In the genomic region with DNA sequence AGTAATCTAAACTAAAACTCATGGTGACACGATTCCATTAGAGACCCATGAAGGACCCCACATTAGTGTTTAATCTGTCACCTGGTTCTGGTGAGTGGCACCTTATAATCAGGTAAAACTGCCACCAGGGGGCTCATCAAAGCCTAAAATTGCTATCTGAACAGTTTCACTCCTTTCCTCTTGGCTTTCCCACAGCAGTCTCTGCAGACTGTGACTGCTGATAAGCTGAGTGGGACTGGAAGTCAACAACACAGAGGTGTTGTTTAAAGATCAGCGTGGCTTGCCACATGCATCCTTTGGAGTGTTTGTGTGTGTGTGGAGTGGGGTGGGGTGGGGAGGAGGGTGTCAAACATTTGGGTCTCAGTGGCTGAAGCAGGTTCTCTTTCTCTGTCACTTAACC, we compare ENCODE assay signal across 10 mouse cellular contexts.
DNase-seq lines count a peak whose midpoint lies in the region; ATAC-seq lines count a peak whose summit lies in the region.
"Had no signal": no experiment of that assay in that cellular context is flagged by ENCODE, and none has a peak within 500 bp of the region (broad histone marks: within the 10 kb centered on the region; RNA-seq: fewer than 3 reads in every experiment).

No protein-coding gene starts in this region.

- 9% methylated on average over 2 of the region's 2 CpGs for WGBS in lung, embryonic 16.5 days
- WGBS in embryonic facial prominence, embryonic 14.5 days: 45% methylated on average over 2 of the region's 2 CpGs
- WGBS in midbrain, embryonic 16.5 days: 57% methylated on average over 2 of the region's 2 CpGs

- H3K27me3 ChIP-seq in lung, embryonic 16.5 days (ENCODE audit: control insufficient read depth, insufficient read depth, low read depth, low read length): no peaks in the 10 kb centered on the region
- H3K27me3 ChIP-seq in embryonic facial prominence, embryonic 14.5 days (replicated peaks; ENCODE audit: control insufficient read depth, insufficient read depth, low read length): no peaks in the 10 kb centered on the region
- H3K27me3 ChIP-seq in midbrain, embryonic 16.5 days (ENCODE audit: control insufficient read depth, insufficient read depth, low read depth, low read length): no peaks in the 10 kb centered on the region
- H3K27me3 ChIP-seq: limb, embryonic 15.5 days had no signal

- DNase-seq in frontal cortex, postnatal 25 days (ENCODE audit: low spot score in 2 of 2): no peak
- DNase-seq in lung, postnatal 4 days: no peak
- DNase-seq in embryonic facial prominence, embryonic 14.5 days (ENCODE audit: low spot score): peak; percentile 20
- no peak for DNase-seq in urinary bladder, postnatal 4 days (ENCODE audit: low spot score in 2 of 2)
- DNase-seq in cerebellum, adult 11-12 months: no peak

- ATAC-seq in frontal cortex, adult (ENCODE audit: low TSS enrichment): peak; percentile 15; the same call in 1 of the 2 replicates
- peak; percentile 54; the same call in 1 of the 2 replicates for ATAC-seq in lung, embryonic 16.5 days (ENCODE audit: low read depth)
- no peak for ATAC-seq in embryonic facial prominence, embryonic 14.5 days (ENCODE audit: low read depth)
- peak; percentile 76 for ATAC-seq in midbrain, embryonic 16.5 days

- no peak overlapping the region for H3K4me2 ChIP-seq in lung, embryonic 16.5 days (ENCODE audit: low read depth, low read length)
- no peak overlapping the region for H3K4me2 ChIP-seq in embryonic facial prominence, embryonic 14.5 days (ENCODE audit: low read depth, low read length)
- no peak overlapping the region for H3K4me2 ChIP-seq in midbrain, embryonic 16.5 days (ENCODE audit: low read length)
- H3K4me2 ChIP-seq: limb, embryonic 15.5 days had no signal

- no peak overlapping the region for H3K9ac ChIP-seq in lung, embryonic 16.5 days (ENCODE audit: low read length)
- H3K9ac ChIP-seq in embryonic facial prominence, embryonic 14.5 days (ENCODE audit: low read depth, low read length): no peak overlapping the region
- no peak overlapping the region for H3K9ac ChIP-seq in midbrain, embryonic 16.5 days (ENCODE audit: low read depth, low read length)
- H3K9ac ChIP-seq: limb, embryonic 15.5 days had no signal

- H3K4me3 ChIP-seq in lung, embryonic 16.5 days (ENCODE audit: low read length): no peak overlapping the region
- H3K4me3 ChIP-seq in embryonic facial prominence, embryonic 14.5 days (ENCODE audit: low read depth, low read length): no peak overlapping the region
- no peak overlapping the region for H3K4me3 ChIP-seq in midbrain, embryonic 16.5 days (ENCODE audit: low read depth, low read length)
- H3K4me3 ChIP-seq: limb, embryonic 15.5 days had no signal

- no peak overlapping the region for H3K27ac ChIP-seq in lung, embryonic 16.5 days (ENCODE audit: low read length)
- no peak overlapping the region for H3K27ac ChIP-seq in embryonic facial prominence, embryonic 14.5 days (replicated peaks; ENCODE audit: low read depth, low read length)
- no peak overlapping the region for H3K27ac ChIP-seq in midbrain, embryonic 16.5 days (ENCODE audit: low read length)
- H3K27ac ChIP-seq: limb, embryonic 15.5 days had no signal

- no peaks in the 10 kb centered on the region for H3K36me3 ChIP-seq in lung, embryonic 16.5 days (ENCODE audit: control insufficient read depth, insufficient read depth, low read length)
- H3K36me3 ChIP-seq in embryonic facial prominence, embryonic 14.5 days (ENCODE audit: control insufficient read depth, insufficient read depth, low read length): no peaks in the 10 kb centered on the region
- no peaks in the 10 kb centered on the region for H3K36me3 ChIP-seq in midbrain, embryonic 16.5 days (ENCODE audit: control insufficient read depth, insufficient read depth, low read length)
- H3K36me3 ChIP-seq: G1E; limb, embryonic 15.5 days had no signal

- no peaks in the 10 kb centered on the region for H3K4me1 ChIP-seq in lung, embryonic 16.5 days (replicated peaks; ENCODE audit: control insufficient read depth, insufficient read depth, low read length)
- H3K4me1 ChIP-seq in embryonic facial prominence, embryonic 14.5 days (ENCODE audit: control insufficient read depth, insufficient read depth, low read length): no peaks in the 10 kb centered on the region
- H3K4me1 ChIP-seq in midbrain, embryonic 16.5 days (ENCODE audit: control insufficient read depth, insufficient read depth, low read length): no peaks in the 10 kb centered on the region; the same call in 1 of the 2 replicates
- H3K4me1 ChIP-seq: limb, embryonic 15.5 days had no signal

- no peaks in the 10 kb centered on the region for H3K9me3 ChIP-seq in lung, embryonic 16.5 days (ENCODE audit: control insufficient read depth, low read length)
- H3K9me3 ChIP-seq in embryonic facial prominence, embryonic 14.5 days (ENCODE audit: control insufficient read depth, low read length): no peaks in the 10 kb centered on the region
- no peaks in the 10 kb centered on the region for H3K9me3 ChIP-seq in midbrain, embryonic 16.5 days (replicated peaks; ENCODE audit: control insufficient read depth, low read length, poor library complexity, severe bottlenecking)
- H3K9me3 ChIP-seq: G1E; limb, embryonic 15.5 days had no signal
